In genomic region chr1:40887673-40888072, GRCm38 (mm10) we compare ENCODE assay signal across 9 mouse cellular contexts.
DNase-seq lines count a peak whose midpoint lies in the region; ATAC-seq and TF ChIP-seq lines count a peak whose summit lies in the region.
"Had no signal": no experiment of that assay in that cellular context is flagged by ENCODE, and none has a peak within 500 bp of the region (broad histone marks: within the 10 kb centered on the region; RNA-seq: fewer than 3 reads in every experiment).

No protein-coding gene starts in this region.

- no peak overlapping the region for H3K9ac ChIP-seq in heart, postnatal 0 days (replicated peaks; ENCODE audit: low read depth, low read length)

- TF ChIP-seq CTCF in heart, postnatal 0 days (IDR thresholded peaks at IDR 0.05; ENCODE audit: low read depth), result peak; percentile 70
- peak; percentile 86 for TF ChIP-seq CTCF in layer of hippocampus, adult 2 months (conservative IDR thresholded peaks at IDR 0.05)

- peak overlapping the region; percentile 39; the same call in 1 of the 2 replicates for H3K4me2 ChIP-seq in heart, postnatal 0 days (ENCODE audit: low read depth, low read length)

- no peaks in the 10 kb centered on the region for H3K36me3 ChIP-seq in heart, postnatal 0 days (replicated peaks; ENCODE audit: control insufficient read depth, insufficient read depth, low read length)

- no peak for TF ChIP-seq EP300 in heart, postnatal 0 days (IDR thresholded peaks at IDR 0.05; ENCODE audit: low read depth)

- no peak overlapping the region for H3K4me3 ChIP-seq in heart, postnatal 0 days (ENCODE audit: low read depth, low read length)
- H3K4me3 ChIP-seq in layer of hippocampus, adult 2 months, result peak overlapping the region; percentile 44
- H3K4me3 ChIP-seq: megakaryocyte, embryonic 14.5 days had no signal

- H3K9me3 ChIP-seq in heart, postnatal 0 days (replicated peaks; ENCODE audit: control insufficient read depth, low read length), result no peaks in the 10 kb centered on the region
- H3K9me3 ChIP-seq: megakaryocyte, embryonic 14.5 days had no signal

- DNase-seq in 416B (ENCODE audit: low read depth) (peak; percentile 20), ZHBTc4 (ENCODE audit: low read depth, low spot score) (peak; percentile 77)
- DNase-seq in embryo, embryonic 11 days, result peak; percentile 76
- DNase-seq in heart, postnatal 0 days (ENCODE audit: low spot score), result peak; percentile 81
- DNase-seq in layer of hippocampus, adult 2 months (ENCODE audit: low spot score in 2 of 2), result peak; percentile 53 to 77
- peak; percentile 15 for DNase-seq in lung, postnatal 36 days
- peak; percentile 72 for DNase-seq in right cerebral cortex, postnatal 25 days
- no peak for DNase-seq in spleen, postnatal 36 days (ENCODE audit: low spot score in 2 of 2)

- no peak overlapping the region for H3K27ac ChIP-seq in heart, postnatal 0 days (ENCODE audit: low read depth)
- H3K27ac ChIP-seq in layer of hippocampus, adult 2 months, result no peak overlapping the region

- WGBS in heart, postnatal 0 days, result 26% methylated on average over 12 of the region's 12 CpGs

- ATAC-seq in heart, postnatal 0 days (ENCODE audit: insufficient read depth, low read depth), result peak; percentile 41; the same call in 1 of the 2 replicates

- no peaks in the 10 kb centered on the region for H3K27me3 ChIP-seq in heart, postnatal 0 days (ENCODE audit: control insufficient read depth, insufficient read depth, low read length)
- H3K27me3 ChIP-seq: megakaryocyte, embryonic 14.5 days had no signal

- no peaks in the 10 kb centered on the region for H3K4me1 ChIP-seq in heart, postnatal 0 days (ENCODE audit: control insufficient read depth, insufficient read depth)
- H3K4me1 ChIP-seq: megakaryocyte, embryonic 14.5 days had no signal

Comparison
In these comparisons a context has a peak if more than half of its experiments do, and no peak if none do; other contexts are left out.
1. DNase-seq: peak in 416B (single experiment), ZHBTc4 (single experiment), embryo, embryonic 11 days (single experiment), heart, postnatal 0 days (single experiment), layer of hippocampus, adult 2 months (2 of 2), lung, postnatal 36 days (single experiment) and right cerebral cortex, postnatal 25 days (single experiment); none in spleen, postnatal 36 days (0 of 2).